Mouse (Mus musculus) spleen, postnatal 36 days (tissue): Measurements from ENCODE around the gene Olfr1324.
"Not testable (repeated sequence)": the region's sequence is repeated elsewhere in the genome, so short reads cannot be mapped to it uniquely, and the experiment has no call there.

Experiments used
- DNase-seq, 2 experiments: peaks; one replicate each; pipeline ENCODE4 v3.0.0; 2022; ENCODE audit warnings: low spot score in 2 of 2, mixed read lengths in 1 of 2

Olfr1324 gene

DNA sequence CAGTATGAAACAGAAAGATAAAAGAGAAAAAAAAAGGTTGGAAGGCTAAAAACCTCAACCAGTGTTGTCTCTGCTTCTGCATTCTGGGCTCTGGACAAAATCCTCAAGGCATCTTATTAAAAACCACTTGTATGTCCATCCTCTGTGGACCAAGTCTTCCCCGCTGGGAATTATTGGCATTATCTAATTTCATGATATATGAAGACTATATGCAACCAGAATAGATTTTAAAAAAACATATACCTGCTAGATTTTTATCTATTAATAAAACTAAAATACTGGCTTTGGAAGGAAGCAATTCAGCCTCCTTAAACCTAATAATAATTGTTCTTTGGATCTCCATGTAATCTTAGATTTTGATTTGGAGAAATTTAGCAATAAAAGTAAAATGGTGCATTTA lies at the start of gene Olfr1324:
TSS of gene Olfr1324 (minus strand) at position 101 of the 400 bp plus-strand sequence.
- no peak for DNase-seq

DNA sequence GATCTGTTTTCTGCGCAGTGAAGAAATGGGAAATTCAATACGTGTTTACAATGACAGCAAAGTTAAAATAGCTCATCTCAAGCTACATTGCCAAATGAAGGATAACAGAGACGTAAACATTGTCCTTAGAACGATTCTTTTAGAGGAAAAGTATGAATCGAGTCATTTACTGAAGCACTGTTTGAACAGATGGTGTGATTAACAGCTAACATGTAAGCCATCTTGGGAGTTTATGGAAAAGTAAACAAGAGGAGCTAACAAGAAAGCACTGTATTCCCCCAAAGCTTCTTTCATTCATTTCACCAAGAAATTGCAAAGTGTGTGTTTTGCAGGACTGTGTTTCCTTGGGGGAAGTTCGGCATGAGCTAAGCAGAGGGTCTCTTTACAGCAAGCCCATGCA lies 42.0 kb upstream of the Olfr1324 start:
- DNase-seq, result not testable (repeated sequence)

DNA sequence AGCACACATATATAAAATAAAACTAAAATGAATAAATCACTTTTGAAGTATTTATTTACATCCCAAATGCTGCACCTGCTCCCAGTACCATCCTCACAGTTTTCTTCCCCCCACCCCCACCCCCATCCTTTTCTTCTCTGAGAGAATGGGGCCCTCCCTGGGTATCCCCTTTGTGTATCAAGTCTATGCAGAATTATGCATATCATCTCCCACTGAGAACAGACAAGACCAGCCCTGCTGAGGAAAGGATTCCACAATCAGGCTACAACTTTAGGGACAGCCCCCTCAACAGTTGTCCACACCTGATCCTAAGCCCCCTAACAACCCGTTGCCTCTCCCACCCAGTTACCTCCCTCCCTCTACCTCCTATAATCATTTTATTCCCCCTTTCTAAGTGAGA lies 27.8 kb upstream of the Olfr1324 start:
- no peak for DNase-seq

GRCm38 (mm10) chrX:50443352-50443751 lies 15.1 kb upstream of the Olfr1324 start:
- DNase-seq, result no peak

DNA sequence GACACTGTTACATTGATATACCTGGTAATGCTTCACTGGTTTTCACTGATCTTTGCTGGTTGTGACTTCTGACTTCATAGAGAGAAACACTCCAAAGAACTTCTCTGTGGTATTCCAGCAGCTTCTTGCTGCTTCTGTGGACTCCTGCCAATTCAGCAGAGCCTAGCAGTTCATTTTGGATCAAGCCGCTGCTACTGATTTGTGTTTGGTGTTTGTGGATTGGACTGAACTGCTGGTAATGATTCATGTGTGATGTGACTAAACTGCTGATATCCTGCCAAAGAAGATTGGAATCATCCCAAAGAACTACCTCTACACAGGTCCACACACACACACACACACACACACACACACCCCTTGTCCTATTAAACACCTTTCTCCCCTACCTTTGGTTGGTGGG lies 14.4 kb upstream of the Olfr1324 start:
- DNase-seq, result no peak

GRCm38 (mm10) chrX:50432499-50432898 lies 4.2 kb upstream of the Olfr1324 start:
- DNase-seq, result no peak

- no peak for DNase-seq
Observed at GRCm38 (mm10) chrX:50427712-50428328, 478 bp downstream of the Olfr1324 start.

DNA sequence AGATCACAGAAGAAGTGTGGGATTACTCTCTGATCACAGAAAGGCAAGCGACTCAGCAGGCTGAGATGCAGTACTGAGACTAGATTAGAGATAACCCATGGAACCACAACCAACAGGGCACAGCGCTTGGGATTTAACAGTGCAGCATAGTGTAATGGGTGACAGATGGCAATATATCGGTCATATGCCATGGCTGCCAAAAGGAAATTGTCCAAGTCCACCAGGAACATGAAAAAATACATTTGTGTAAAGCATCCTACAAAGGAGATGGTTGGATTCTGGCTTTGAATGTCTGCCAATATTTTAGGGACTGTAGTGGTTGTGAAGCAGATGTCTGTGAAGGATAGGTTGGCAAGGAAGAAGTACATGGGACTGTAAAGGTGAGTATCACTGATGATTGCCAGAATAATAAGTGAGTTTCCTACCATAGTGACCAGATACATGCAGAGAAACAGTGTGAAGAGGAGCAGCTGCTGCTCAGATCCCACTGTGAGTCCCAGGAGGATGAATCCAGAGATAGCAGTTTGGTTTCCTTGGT lies 2.3 kb downstream of the Olfr1324 start:
- DNase-seq, result no peak

DNA sequence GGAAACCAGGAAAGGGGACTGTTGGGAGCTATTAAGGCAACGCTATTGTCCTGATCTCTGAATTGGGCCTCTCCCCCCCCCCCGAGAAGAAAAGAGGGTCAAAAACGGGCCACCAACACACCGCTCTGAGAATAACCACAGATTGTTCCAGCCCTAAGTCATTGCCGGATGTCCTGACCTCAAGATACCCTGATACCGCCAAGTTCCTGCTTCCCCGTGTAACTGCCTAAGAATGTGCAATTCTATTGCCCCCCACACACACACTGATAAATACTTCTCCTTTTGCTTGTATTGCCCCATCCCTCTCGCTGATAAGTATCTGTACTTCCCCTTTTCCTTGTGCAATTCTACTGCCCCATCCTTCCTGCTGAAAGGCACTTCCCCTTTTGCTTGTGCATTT lies 17.9 kb downstream of the Olfr1324 start:
- DNase-seq, result not testable (repeated sequence)

GRCm38 (mm10) chrX:50390616-50391015 lies 37.7 kb downstream of the Olfr1324 start:
- not testable (repeated sequence) for DNase-seq

DNA sequence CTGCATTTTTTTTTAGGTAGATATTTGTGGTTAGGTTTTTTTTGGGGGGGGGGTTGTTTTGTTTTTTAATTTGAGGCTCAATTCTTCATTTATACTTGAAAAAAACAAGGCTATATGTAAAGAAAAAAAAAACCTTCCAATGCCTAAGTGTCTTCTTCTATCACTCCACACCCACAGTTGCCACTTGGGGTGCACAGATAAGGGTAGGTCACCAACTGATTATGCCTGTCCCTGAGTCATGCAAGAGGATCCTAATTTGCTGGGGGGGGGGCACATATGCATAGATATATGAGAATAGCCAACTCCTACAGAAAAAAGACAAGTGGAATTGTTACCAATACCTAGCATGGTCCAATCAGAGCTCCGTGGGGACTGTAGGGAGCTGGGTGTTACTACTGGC lies 53.3 kb downstream of the Olfr1324 start:
- DNase-seq, result no peak
